ENCODE assay signal across 10 mouse cellular contexts in the genomic region with DNA sequence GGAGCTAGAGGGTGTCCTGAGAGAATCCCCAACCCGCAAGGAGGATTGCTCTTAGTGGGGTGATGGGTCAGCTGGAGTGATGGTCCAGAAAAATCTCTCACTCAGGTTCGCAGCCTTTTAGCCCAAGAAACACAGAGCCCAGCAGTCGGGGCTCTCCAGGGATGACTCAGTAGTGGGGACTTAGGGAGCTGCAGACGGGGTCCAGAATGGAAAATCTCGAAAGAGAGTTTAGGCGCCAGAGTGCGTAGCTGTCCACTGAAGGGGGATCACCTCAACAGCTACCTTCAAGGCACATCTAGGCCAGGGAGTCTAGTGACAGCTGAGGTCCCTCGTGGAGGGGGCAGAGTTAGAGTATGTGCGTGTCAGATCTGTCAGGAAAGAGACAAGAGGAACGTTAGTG. TPM values are rescaled to one million over a fixed set of nuclear protein-coding genes. Genes with fewer than 3 reads are reported as not detected.
DNase-seq lines count a peak whose midpoint lies in the region; ATAC-seq and TF ChIP-seq lines count a peak whose summit lies in the region.
"Had no signal": no experiment of that assay in that cellular context is flagged by ENCODE, and none has a peak within 500 bp of the region (broad histone marks: within the 10 kb centered on the region; RNA-seq: fewer than 3 reads in every experiment).

No protein-coding gene starts in this region.

- H3K36me3 ChIP-seq in heart, embryonic 11.5 days (ENCODE audit: control insufficient read depth, insufficient read depth, low read length) = no peaks in the 10 kb centered on the region
- no peaks in the 10 kb centered on the region for H3K36me3 ChIP-seq in E14TG2a.4 (ENCODE audit: insufficient read depth, low read length)
- no peaks in the 10 kb centered on the region for H3K36me3 ChIP-seq in hindbrain, embryonic 10.5 days
- H3K36me3 ChIP-seq in liver, postnatal 0 days (replicated peaks; ENCODE audit: insufficient read depth, low read length) = no peaks in the 10 kb centered on the region

- no peak for TF ChIP-seq CTCF in E14TG2a.4 (conservative IDR thresholded peaks at IDR 0.05; ENCODE audit: low read length)
- TF ChIP-seq CTCF in liver, postnatal 0 days (IDR thresholded peaks at IDR 0.05; ENCODE audit: low read depth) = no peak

- TF ChIP-seq EP300 in liver, postnatal 0 days (IDR thresholded peaks at IDR 0.05; ENCODE audit: low read depth) = no peak

- H3K9ac ChIP-seq in heart, embryonic 11.5 days (ENCODE audit: low read depth, low read length) = peak overlapping the region; percentile 68
- no peak overlapping the region for H3K9ac ChIP-seq in liver, postnatal 0 days (replicated peaks)

- WGBS in heart, embryonic 11.5 days (ENCODE audit: insufficient replicate concordance) = 12% methylated on average over 10 of the region's 10 CpGs
- 15% methylated on average over 10 of the region's 10 CpGs for WGBS in hindbrain, embryonic 10.5 days
- WGBS in liver, postnatal 0 days (ENCODE audit: insufficient replicate concordance) = 22% methylated on average over 10 of the region's 10 CpGs

- DNase-seq in heart, postnatal 4 days = no peak
- DNase-seq in hindbrain, embryonic 10.5 days (ENCODE audit: low spot score) = no peak
- no peak for DNase-seq in liver, postnatal 0 days
- DNase-seq in cerebellum, adult 8-10 months = no peak
- no peak for DNase-seq in cerebellum, adult 11 months
- DNase-seq: left cerebral cortex, postnatal 4 days had no signal

- H3K27ac ChIP-seq in heart, embryonic 11.5 days (ENCODE audit: low read depth, low read length) = no peak overlapping the region
- H3K27ac ChIP-seq in hindbrain, embryonic 10.5 days = peak overlapping the region; percentile 82
- H3K27ac ChIP-seq in liver, postnatal 0 days (ENCODE audit: low read depth) = no peak overlapping the region

- H3K9me3 ChIP-seq in heart, embryonic 11.5 days (replicated peaks; ENCODE audit: control insufficient read depth, low read length) = no peaks in the 10 kb centered on the region
- H3K9me3 ChIP-seq in E14TG2a.4 (ENCODE audit: low read length) = peaks cover 4% of the 10 kb centered on the region; the same call in 1 of the 2 replicates
- 0 out of 2 replicates have a peak, but pooled peaks cover 2% of the 10 kb centered on the region for H3K9me3 ChIP-seq in hindbrain, embryonic 10.5 days
- no peaks in the 10 kb centered on the region for H3K9me3 ChIP-seq in liver, postnatal 0 days (ENCODE audit: low read length)

- peaks cover 17% of the 10 kb centered on the region; the same call in 1 of the 2 replicates for H3K4me1 ChIP-seq in heart, embryonic 11.5 days (ENCODE audit: control insufficient read depth, insufficient read depth, low read length)
- peaks cover 26% of the 10 kb centered on the region for H3K4me1 ChIP-seq in E14TG2a.4 (replicated peaks; ENCODE audit: low read depth, low read length)
- peaks cover 29% of the 10 kb centered on the region for H3K4me1 ChIP-seq in hindbrain, embryonic 10.5 days (replicated peaks)
- no peaks in the 10 kb centered on the region for H3K4me1 ChIP-seq in liver, postnatal 0 days (ENCODE audit: insufficient read depth)

- no peak for ATAC-seq in heart, embryonic 11.5 days (replicated peaks; ENCODE audit: insufficient number of reproducible peaks, low FRiP score, low TSS enrichment)
- no peak for ATAC-seq in liver, postnatal 0 days
- ATAC-seq in erythroid progenitor cell, adult 5-6 weeks (replicated peaks; ENCODE audit: low FRiP score, poor library complexity, severe bottlenecking) = no peak

- peak overlapping the region; percentile 92 for H3K4me2 ChIP-seq in heart, embryonic 11.5 days
- H3K4me2 ChIP-seq in liver, postnatal 0 days (ENCODE audit: low read depth, low read length) = no peak overlapping the region

- H3K27me3 ChIP-seq in heart, embryonic 11.5 days (ENCODE audit: control insufficient read depth, insufficient read depth, low read length) = peaks cover 38% of the 10 kb centered on the region
- peaks cover 58% of the 10 kb centered on the region for H3K27me3 ChIP-seq in E14TG2a.4 (ENCODE audit: insufficient read depth, low read length)
- peaks cover 61% of the 10 kb centered on the region for H3K27me3 ChIP-seq in hindbrain, embryonic 10.5 days (ENCODE audit: insufficient read depth, poor library complexity, severe bottlenecking)
- peaks cover 49% of the 10 kb centered on the region for H3K27me3 ChIP-seq in liver, postnatal 0 days (ENCODE audit: insufficient read depth, low read length)

- peak overlapping the region; percentile 55 for H3K4me3 ChIP-seq in heart, embryonic 11.5 days (ENCODE audit: low read depth, low read length)
- H3K4me3 ChIP-seq in E14TG2a.4 (replicated peaks; ENCODE audit: low read length) = peak overlapping the region; percentile 81
- H3K4me3 ChIP-seq in hindbrain, embryonic 10.5 days = peak overlapping the region; percentile 58
- H3K4me3 ChIP-seq in liver, postnatal 0 days (ENCODE audit: low read depth, low read length) = peak overlapping the region; percentile 26

RNA-seq across cellular contexts. Expression of gene Fam163a, which starts 0.3 kb away (rescaled TPM):
- 2.0 and 2.9 TPM in 2 replicates for polyA plus RNA-seq in heart, embryonic 11.5 days (2014; fragmentation: Nextera tagmentation; extraction: Ambion mirVana)
- under 1 TPM; 0.81 to 0.88 TPM for total RNA-seq in heart, postnatal 4 days (2021)
- 4.9 and 7.7 TPM in 2 replicates for polyA plus RNA-seq in hindbrain, embryonic 10.5 days (2016; fragmentation: Nextera tagmentation; extraction: Ambion mirVana)
- polyA plus RNA-seq in liver, postnatal 0 days (2015; fragmentation: Nextera tagmentation; extraction: Ambion mirVana) = 0.05 and 0.07 TPM in 2 replicates
- not detected in 2 replicates for total RNA-seq in erythroid progenitor cell, adult 5-6 weeks (2015; ENCODE audit: low replicate concordance)
- total RNA-seq in erythroid progenitor cell, adult 5-6 weeks (2017; ENCODE audit: low replicate concordance) = not detected in 2 replicates
- polyA plus RNA-seq: gonadal fat pad, adult 2 months had no signal

Comparison
In these comparisons a context has a peak if more than half of its experiments do, and no peak if none do; other contexts are left out.
1. H3K4me3 ChIP-seq: peak in every context shown above with its lines; median percentile 81 in E14TG2a.4; 58 in hindbrain, embryonic 10.5 days; 55 in heart, embryonic 11.5 days; 26 in liver, postnatal 0 days.